Mouse (Mus musculus): ENCODE measurements at regions not wholly inside any gene's neighbourhood (a gene's known extent, or its start where the extent isn't known, plus 50 kb on each side); places are given as distances from the start of the nearest gene placed in this dataset.

GRCm38 (mm10) chr13:78650824-78651223, 451.3 kb upstream of the Nr2f1 start:
- H3K4me3 ChIP-seq (ENCODE audit: low read depth, low read length): no peak overlapping the region
- H3K36me3 ChIP-seq (ENCODE audit: control insufficient read depth, insufficient read depth, low read length): no peaks in the 10 kb centered on the region
- no peaks in the 10 kb centered on the region for H3K4me1 ChIP-seq (ENCODE audit: control insufficient read depth, insufficient read depth, low read length)
- H3K27me3 ChIP-seq (ENCODE audit: control insufficient read depth, insufficient read depth, low read depth, low read length): no peaks in the 10 kb centered on the region
- H3K9me3 ChIP-seq (replicated peaks; ENCODE audit: control insufficient read depth, low read length, poor library complexity, severe bottlenecking): no peaks in the 10 kb centered on the region
- no peak overlapping the region for H3K9ac ChIP-seq (ENCODE audit: low read depth, low read length)
- no peak overlapping the region for H3K27ac ChIP-seq (ENCODE audit: low read length)
- 72% methylated on average over 1 of the region's 1 CpGs for WGBS
- ATAC-seq: no peak
- H3K4me2 ChIP-seq (ENCODE audit: low read length): no peak overlapping the region

GRCm38 (mm10) chr13:78644556-78644955, 445.0 kb upstream of the Nr2f1 start:
- no peak overlapping the region for H3K9ac ChIP-seq (ENCODE audit: low read depth, low read length)
- H3K9me3 ChIP-seq (replicated peaks; ENCODE audit: control insufficient read depth, low read length, poor library complexity, severe bottlenecking): no peaks in the 10 kb centered on the region
- ATAC-seq: no peak
- no peak overlapping the region for H3K4me3 ChIP-seq (ENCODE audit: low read depth, low read length)
- H3K27ac ChIP-seq (ENCODE audit: low read length): no peak overlapping the region
- 0% methylated on average over 1 of the region's 1 CpGs for WGBS
- no peaks in the 10 kb centered on the region for H3K27me3 ChIP-seq (ENCODE audit: control insufficient read depth, insufficient read depth, low read depth, low read length)
- H3K36me3 ChIP-seq (ENCODE audit: control insufficient read depth, insufficient read depth, low read length): no peaks in the 10 kb centered on the region
- H3K4me1 ChIP-seq (ENCODE audit: control insufficient read depth, insufficient read depth, low read length): no peaks in the 10 kb centered on the region
- H3K4me2 ChIP-seq (ENCODE audit: low read length): no peak overlapping the region

- 0% methylated on average over 3 of the region's 3 CpGs for WGBS
- no peaks in the 10 kb centered on the region for H3K27me3 ChIP-seq (ENCODE audit: control insufficient read depth, insufficient read depth, low read depth, low read length)
- ATAC-seq: peak; percentile 85
- H3K36me3 ChIP-seq (ENCODE audit: control insufficient read depth, insufficient read depth, low read length): no peaks in the 10 kb centered on the region
- no peak overlapping the region for H3K27ac ChIP-seq (ENCODE audit: low read length)
- H3K4me1 ChIP-seq (ENCODE audit: control insufficient read depth, insufficient read depth, low read length): no peaks in the 10 kb centered on the region
- no peaks in the 10 kb centered on the region for H3K9me3 ChIP-seq (replicated peaks; ENCODE audit: control insufficient read depth, low read length, poor library complexity, severe bottlenecking)
- no peak overlapping the region for H3K4me2 ChIP-seq (ENCODE audit: low read length)
- H3K9ac ChIP-seq (ENCODE audit: low read depth, low read length): no peak overlapping the region
- H3K4me3 ChIP-seq (ENCODE audit: low read depth, low read length): no peak overlapping the region
Observed at GRCm38 (mm10) chr13:78643023-78643422, 443.5 kb upstream of the Nr2f1 start.

GRCm38 (mm10) chr13:78642443-78642729, 442.8 kb upstream of the Nr2f1 start:
- Histone ChIP-seq H3K9ac (ENCODE audit: low read depth, low read length) (no peak overlapping the region), H3K9me3 (replicated peaks; ENCODE audit: control insufficient read depth, low read length, poor library complexity, severe bottlenecking) (no peaks in the 10 kb centered on the region), H3K4me2 (ENCODE audit: low read length) (no peak overlapping the region), H3K4me1 (ENCODE audit: control insufficient read depth, insufficient read depth, low read length) (no peaks in the 10 kb centered on the region), H3K36me3 (ENCODE audit: control insufficient read depth, insufficient read depth, low read length) (no peaks in the 10 kb centered on the region), H3K27ac (ENCODE audit: low read length) (no peak overlapping the region), H3K4me3 (ENCODE audit: low read depth, low read length) (no peak overlapping the region), H3K27me3 (ENCODE audit: control insufficient read depth, insufficient read depth, low read depth, low read length) (no peaks in the 10 kb centered on the region)
- 38% methylated on average over 3 of the region's 3 CpGs for WGBS
- peak; percentile 54; the same call in 1 of the 2 replicates for ATAC-seq

GRCm38 (mm10) chr13:78641687-78642442, 442.3 kb upstream of the Nr2f1 start:
- H3K9me3 ChIP-seq (replicated peaks; ENCODE audit: control insufficient read depth, low read length, poor library complexity, severe bottlenecking): no peaks in the 10 kb centered on the region
- H3K4me3 ChIP-seq (ENCODE audit: low read depth, low read length): no peak overlapping the region
- no peaks in the 10 kb centered on the region for H3K27me3 ChIP-seq (ENCODE audit: control insufficient read depth, insufficient read depth, low read depth, low read length)
- WGBS: 67% methylated on average over 5 of the region's 5 CpGs
- H3K4me2 ChIP-seq (ENCODE audit: low read length): no peak overlapping the region
- H3K36me3 ChIP-seq (ENCODE audit: control insufficient read depth, insufficient read depth, low read length): no peaks in the 10 kb centered on the region
- H3K27ac ChIP-seq (ENCODE audit: low read length): no peak overlapping the region
- no peaks in the 10 kb centered on the region for H3K4me1 ChIP-seq (ENCODE audit: control insufficient read depth, insufficient read depth, low read length)
- ATAC-seq: no peak
- H3K9ac ChIP-seq (ENCODE audit: low read depth, low read length): no peak overlapping the region

- Histone ChIP-seq H3K9ac (ENCODE audit: low read depth, low read length) (no peak overlapping the region), H3K27me3 (ENCODE audit: control insufficient read depth, insufficient read depth, low read depth, low read length) (no peaks in the 10 kb centered on the region), H3K4me1 (ENCODE audit: control insufficient read depth, insufficient read depth, low read length) (no peaks in the 10 kb centered on the region), H3K9me3 (replicated peaks; ENCODE audit: control insufficient read depth, low read length, poor library complexity, severe bottlenecking) (no peaks in the 10 kb centered on the region), H3K27ac (ENCODE audit: low read length) (no peak overlapping the region), H3K36me3 (ENCODE audit: control insufficient read depth, insufficient read depth, low read length) (no peaks in the 10 kb centered on the region), H3K4me2 (ENCODE audit: low read length) (no peak overlapping the region), H3K4me3 (ENCODE audit: low read depth, low read length) (no peak overlapping the region)
- ATAC-seq: no peak
- WGBS: 72% methylated on average over 1 of the region's 1 CpGs
Observed at GRCm38 (mm10) chr13:78640340-78640739, 440.8 kb upstream of the Nr2f1 start.

- Histone ChIP-seq H3K9me3 (replicated peaks; ENCODE audit: control insufficient read depth, low read length, poor library complexity, severe bottlenecking) (no peaks in the 10 kb centered on the region), H3K4me3 (ENCODE audit: low read depth, low read length) (no peak overlapping the region), H3K9ac (ENCODE audit: low read depth, low read length) (no peak overlapping the region), H3K4me1 (ENCODE audit: control insufficient read depth, insufficient read depth, low read length) (no peaks in the 10 kb centered on the region), H3K27me3 (ENCODE audit: control insufficient read depth, insufficient read depth, low read depth, low read length) (no peaks in the 10 kb centered on the region), H3K36me3 (ENCODE audit: control insufficient read depth, insufficient read depth, low read length) (no peaks in the 10 kb centered on the region), H3K27ac (ENCODE audit: low read length) (no peak overlapping the region), H3K4me2 (ENCODE audit: low read length) (no peak overlapping the region)
- WGBS: 93% methylated on average over 5 of the region's 5 CpGs
- ATAC-seq: no peak
Observed at GRCm38 (mm10) chr13:78638462-78638861, 438.9 kb upstream of the Nr2f1 start.

- no peak for ATAC-seq
- WGBS: 95% methylated on average over 2 of the region's 2 CpGs
Observed at GRCm38 (mm10) chr13:78631609-78632008, 432.1 kb upstream of the Nr2f1 start.

GRCm38 (mm10) chr13:78629041-78629727, 429.6 kb upstream of the Nr2f1 start:
- Histone ChIP-seq H3K27ac (ENCODE audit: low read length) (no peak overlapping the region), H3K27me3 (ENCODE audit: control insufficient read depth, insufficient read depth, low read depth, low read length) (no peaks in the 10 kb centered on the region), H3K4me2 (ENCODE audit: low read length) (no peak overlapping the region), H3K4me1 (ENCODE audit: control insufficient read depth, insufficient read depth, low read length) (no peaks in the 10 kb centered on the region), H3K9me3 (replicated peaks; ENCODE audit: control insufficient read depth, low read length, poor library complexity, severe bottlenecking) (no peaks in the 10 kb centered on the region), H3K9ac (ENCODE audit: low read depth, low read length) (no peak overlapping the region), H3K36me3 (ENCODE audit: control insufficient read depth, insufficient read depth, low read length) (no peaks in the 10 kb centered on the region), H3K4me3 (ENCODE audit: low read depth, low read length) (no peak overlapping the region)
- WGBS: 26% methylated on average over 10 of the region's 10 CpGs
- no peak for ATAC-seq

More at GRCm38 (mm10) chr13:78631609-78632008, 432.1 kb upstream of the Nr2f1 start:
- Histone ChIP-seq H3K27me3 (ENCODE audit: control insufficient read depth, insufficient read depth, low read depth, low read length) (no peaks in the 10 kb centered on the region), H3K4me2 (ENCODE audit: low read length) (no peak overlapping the region), H3K4me1 (ENCODE audit: control insufficient read depth, insufficient read depth, low read length) (no peaks in the 10 kb centered on the region), H3K9me3 (replicated peaks; ENCODE audit: control insufficient read depth, low read length, poor library complexity, severe bottlenecking) (no peaks in the 10 kb centered on the region), H3K4me3 (ENCODE audit: low read depth, low read length) (no peak overlapping the region), H3K36me3 (ENCODE audit: control insufficient read depth, insufficient read depth, low read length) (no peaks in the 10 kb centered on the region), H3K27ac (ENCODE audit: low read length) (no peak overlapping the region), H3K9ac (ENCODE audit: low read depth, low read length) (no peak overlapping the region)

Data from midbrain, embryonic 16.5 days (tissue).